Mouse (Mus musculus) T-helper 2 cell (primary cell): ENCODE data around the gene Gm12886.

Source experiments
- in situ Hi-C: fragments of 300-600 bp; cut with MboI, MseI; formaldehyde crosslinking; loops from one replicate; pipeline ENCODE4 v1.15.1; 2025; ENCODE audit warnings: high pct_unique_total_duplicates

Gene Gm12886

GRCm38 (mm10) chr4:121422999-121423398 is at the start of gene Gm12886:
Gene Gm12886 (minus strand): TSS chr4:121423099.
- in situ Hi-C loops, result no loop called here
